Mouse (Mus musculus) telencephalon, adult 2 months (tissue): ENCODE measurements around the gene Adam15.

ENCODE experiments used
- DNase-seq: peaks from one replicate; pipeline ENCODE4 v3.0.0-alpha.2; 2011; ENCODE audit warnings: low read depth, low spot score

The Adam15 gene

GRCm38 (mm10) chr3:89300071-89300470, 49.7 kb downstream of the Adam15 start:
- no peak for DNase-seq

GRCm38 (mm10) chr3:89299499-89299898, 50.3 kb downstream of the Adam15 start:
- no peak for DNase-seq

- no peak for DNase-seq
These were observed 50.9 kb downstream of the Adam15 start for GRCm38 (mm10) chr3:89298908-89299307.

- DNase-seq, result no peak
These were observed 52.9 kb downstream of the Adam15 start for GRCm38 (mm10) chr3:89296761-89297396.

GRCm38 (mm10) chr3:89295685-89296230, 54.0 kb downstream of the Adam15 start:
- no peak for DNase-seq

- no peak for DNase-seq
These were observed 55.6 kb downstream of the Adam15 start for GRCm38 (mm10) chr3:89294195-89294594.

GRCm38 (mm10) chr3:89293247-89293918, 56.4 kb downstream of the Adam15 start:
- no peak for DNase-seq

- no peak for DNase-seq
These were observed 57.5 kb downstream of the Adam15 start for GRCm38 (mm10) chr3:89292303-89292702.

GRCm38 (mm10) chr3:89291874-89292273, 57.9 kb downstream of the Adam15 start:
- no peak for DNase-seq
